Mouse (Mus musculus) forebrain, embryonic 13.5 days (tissue): ENCODE data around the gene Rnf157. TPM values are rescaled to one million over a fixed set of nuclear protein-coding genes. Genes with fewer than 3 reads are reported as not detected.

Experiments
- ATAC-seq: fragments of 200-750 bp; cut with Nextera tagmentation; 2 replicates; pipeline ENCODE4 v1.8.0; 2017
- H3K27ac ChIP-seq: fragments of 300-500 bp; sonication (generic); 2 replicates; pipeline ENCODE4 v1.5.1; 2015; ENCODE audit warnings: inconsistent platforms, mild to moderate bottlenecking, moderate library complexity
- H3K27me3 ChIP-seq: fragments of 300-500 bp; sonication (generic); 2 replicates; pipeline ENCODE4 v1.6.1; 2015; ENCODE audit warnings: mild to moderate bottlenecking, inconsistent platforms
- H3K36me3 ChIP-seq: fragments of 300-500 bp; sonication (generic); 2 replicates; pipeline ENCODE4 v1.6.1; 2015; ENCODE audit warnings: mild to moderate bottlenecking, inconsistent platforms; ENCODE audit not compliant: poor library complexity, severe bottlenecking
- H3K4me1 ChIP-seq: fragments of 300-500 bp; sonication (generic); 2 replicates; pipeline ENCODE4 v1.6.1; 2015; ENCODE audit warnings: inconsistent platforms
- H3K4me2 ChIP-seq: fragments of 300-500 bp; sonication (generic); 2 replicates; pipeline ENCODE4 v1.6.1; 2015; ENCODE audit warnings: inconsistent platforms, mild to moderate bottlenecking, moderate library complexity
- H3K4me3 ChIP-seq: fragments of 300-500 bp; sonication (generic); 2 replicates; pipeline ENCODE4 v1.5.1; 2015; ENCODE audit warnings: mild to moderate bottlenecking, inconsistent platforms
- H3K9ac ChIP-seq: fragments of 300-500 bp; sonication (generic); 2 replicates; pipeline ENCODE4 v1.6.1; 2015; ENCODE audit warnings: mild to moderate bottlenecking, inconsistent platforms
- H3K9me3 ChIP-seq: fragments of 300-500 bp; sonication (generic); replicated peaks from 2 replicates; pipeline ENCODE4 v1.6.1; 2016; ENCODE audit warnings: inconsistent platforms
- WGBS: fragments of 180-500 bp; shearing (Covaris S2); methylation state at CpG from one replicate; pipeline ENCODE4 v1.1.7; 2015; 5-methylcytosine and 5-hydroxymethylcytosine counted together
- polyA plus RNA-seq: library from polyadenylated mRNA; unstranded; fragments of >200 nt; fragmentation: Nextera tagmentation; extraction: Ambion mirVana; gene quantifications from 2 replicates; pipeline ENCODE4 v1.2.1, GENCODE M21; 2015

Rnf157 gene
- polyA plus RNA-seq, 1 experiment from 2014 or later: 18.1 TPM

- Histone ChIP-seq H3K27me3 (peaks cover 11% of the 10 kb centered on the region), H3K9me3 (no peaks in the 10 kb centered on the region), H3K9ac (no peak overlapping the region), H3K27ac (no peak overlapping the region), H3K36me3 (peaks cover 23% of the 10 kb centered on the region), H3K4me3 (no peak overlapping the region), H3K4me2 (no peak overlapping the region), H3K4me1 (peaks cover 22% of the 10 kb centered on the region)
- WGBS: 76% methylated on average over 15 of the region's 15 CpGs
- no peak for ATAC-seq
These were observed 29.5 kb upstream of the Rnf157 start for GRCm38 (mm10) chr11:116442129-116442866.

- Histone ChIP-seq H3K4me3 (no peak overlapping the region), H3K9me3 (no peaks in the 10 kb centered on the region), H3K27ac (peak overlapping the region; percentile 45; the same call in 1 of the 2 replicates), H3K27me3 (no peaks in the 10 kb centered on the region), H3K36me3 (peaks cover 39% of the 10 kb centered on the region), H3K9ac (no peak overlapping the region), H3K4me1 (peaks cover 35% of the 10 kb centered on the region), H3K4me2 (no peak overlapping the region)
- ATAC-seq: no peak
- WGBS: 77% methylated on average over 7 of the region's 7 CpGs
These were observed 27.7 kb upstream of the Rnf157 start for GRCm38 (mm10) chr11:116440408-116441068.

GRCm38 (mm10) chr11:116439269-116440240 is 26.7 kb upstream of the Rnf157 start:
- no peaks in the 10 kb centered on the region for H3K9me3 ChIP-seq
- H3K36me3 ChIP-seq: peaks cover 39% of the 10 kb centered on the region
- no peak overlapping the region for H3K4me3 ChIP-seq
- peaks cover 41% of the 10 kb centered on the region for H3K4me1 ChIP-seq
- no peak overlapping the region for H3K4me2 ChIP-seq
- no peak overlapping the region for H3K9ac ChIP-seq
- no peaks in the 10 kb centered on the region for H3K27me3 ChIP-seq
- ATAC-seq: no peak
- WGBS: 84% methylated on average over 19 of the region's 19 CpGs
- peak overlapping the region; percentile 45; the same call in 1 of the 2 replicates for H3K27ac ChIP-seq

- no peaks in the 10 kb centered on the region for H3K9me3 ChIP-seq
- peaks cover 39% of the 10 kb centered on the region for H3K36me3 ChIP-seq
- no peak overlapping the region for H3K9ac ChIP-seq
- H3K4me1 ChIP-seq: peaks cover 41% of the 10 kb centered on the region
- no peak overlapping the region for H3K4me3 ChIP-seq
- no peak overlapping the region for H3K27ac ChIP-seq
- H3K27me3 ChIP-seq: no peaks in the 10 kb centered on the region
- H3K4me2 ChIP-seq: no peak overlapping the region
- 90% methylated on average over 11 of the region's 11 CpGs for WGBS
- no peak for ATAC-seq
These were observed 24.7 kb upstream of the Rnf157 start for GRCm38 (mm10) chr11:116437541-116437940.

GRCm38 (mm10) chr11:116436725-116437331 is 24.0 kb upstream of the Rnf157 start:
- Histone ChIP-seq H3K4me3 (peak overlapping the region; percentile 14), H3K27me3 (peaks cover under 1% of the 10 kb centered on the region; the same call in 1 of the 2 replicates), H3K9me3 (no peaks in the 10 kb centered on the region), H3K27ac (no peak overlapping the region), H3K4me1 (peaks cover 41% of the 10 kb centered on the region), H3K36me3 (peaks cover 39% of the 10 kb centered on the region), H3K4me2 (peak overlapping the region; percentile 96), H3K9ac (peak overlapping the region; percentile 55)
- 82% methylated on average over 4 of the region's 4 CpGs for WGBS
- no peak for ATAC-seq

GRCm38 (mm10) chr11:116435992-116436724 is 23.3 kb upstream of the Rnf157 start:
- Histone ChIP-seq H3K4me1 (peaks cover 44% of the 10 kb centered on the region), H3K27me3 (peaks cover 7% of the 10 kb centered on the region; the same call in 1 of the 2 replicates), H3K27ac (0 out of 2 replicates have a peak overlapping the region, but pooled peaks have one; percentile 19), H3K9me3 (no peaks in the 10 kb centered on the region), H3K4me2 (peak overlapping the region; percentile 96), H3K9ac (peak overlapping the region; percentile 55), H3K36me3 (peaks cover 39% of the 10 kb centered on the region), H3K4me3 (peak overlapping the region; percentile 96)
- no peak for ATAC-seq
- WGBS: 70% methylated on average over 5 of the region's 5 CpGs

GRCm38 (mm10) chr11:116434967-116435752 is 22.3 kb upstream of the Rnf157 start:
- peaks cover 36% of the 10 kb centered on the region for H3K36me3 ChIP-seq
- no peaks in the 10 kb centered on the region for H3K9me3 ChIP-seq
- peak overlapping the region; percentile 96 for H3K4me3 ChIP-seq
- 50% methylated on average over 12 of the region's 12 CpGs for WGBS
- H3K9ac ChIP-seq: peak overlapping the region; percentile 97
- H3K4me2 ChIP-seq: peak overlapping the region; percentile 96
- H3K27ac ChIP-seq: peak overlapping the region; percentile 93
- ATAC-seq: no peak
- peaks cover 48% of the 10 kb centered on the region for H3K4me1 ChIP-seq
- H3K27me3 ChIP-seq: peaks cover 7% of the 10 kb centered on the region; the same call in 1 of the 2 replicates

- WGBS: 2% methylated on average over 31 of the region's 67 CpGs
- peak overlapping the region; percentile 96 for H3K4me3 ChIP-seq
- ATAC-seq: peak; percentile 8
- peak overlapping the region; percentile 96 for H3K4me2 ChIP-seq
- H3K4me1 ChIP-seq: peaks cover 41% of the 10 kb centered on the region
- peak overlapping the region; percentile 97 for H3K9ac ChIP-seq
- H3K27ac ChIP-seq: peak overlapping the region; percentile 93
- H3K27me3 ChIP-seq: peaks cover 8% of the 10 kb centered on the region; the same call in 1 of the 2 replicates
- H3K9me3 ChIP-seq: no peaks in the 10 kb centered on the region
- H3K36me3 ChIP-seq: peaks cover 29% of the 10 kb centered on the region
These were observed 21.6 kb upstream of the Rnf157 start for GRCm38 (mm10) chr11:116434287-116434966.

- 2% methylated on average over 64 of the region's 66 CpGs for WGBS
- peak within 1 kb of the TSS; percentile 96 for H3K4me3 ChIP-seq
- ATAC-seq: peak; percentile 99
- H3K4me2 ChIP-seq: peak within 1 kb of the TSS; percentile 96
- peaks cover 9% of the 10 kb centered on the region; the same call in 1 of the 2 replicates for H3K27me3 ChIP-seq
- peak within 1 kb of the TSS; percentile 97 for H3K9ac ChIP-seq
- peak within 1 kb of the TSS; percentile 93 for H3K27ac ChIP-seq
- peaks cover 38% of the 10 kb centered on the region for H3K4me1 ChIP-seq
- no peaks in the 10 kb centered on the region for H3K9me3 ChIP-seq
- H3K36me3 ChIP-seq: peaks cover 23% of the 10 kb centered on the region
These were observed 20.8 kb upstream of the Rnf157 start, which contains the start of gene Ubald2 for GRCm38 (mm10) chr11:116433356-116434286. Gene Ubald2, plus strand, starts transcription at chr11:116434094.
